Mouse (Mus musculus) cortical plate, adult 2 months (tissue): ENCODE measurements at regions not wholly inside any gene's neighbourhood (a gene's known extent, or its start where the extent isn't known, plus 50 kb on each side); places are given as distances from the start of the nearest gene placed in this dataset.

ENCODE experiments used
- CTCF ChIP-seq: fragments of 200-500 bp; IDR thresholded peaks from 2 replicates; pipeline ENCODE4 v1.5.1; 2011; ENCODE audit warnings: mild to moderate bottlenecking, control low read depth, low read length; ENCODE audit not compliant: insufficient read depth; ENCODE audit errors: extremely low read depth
- POLR2A ChIP-seq: fragments of 200-500 bp; IDR thresholded peaks from 2 replicates; pipeline ENCODE4 v1.6.1; 2011; ENCODE audit warnings: mild to moderate bottlenecking, low read length, control low read depth; ENCODE audit not compliant: insufficient read depth; ENCODE audit errors: extremely low read depth

DNA sequence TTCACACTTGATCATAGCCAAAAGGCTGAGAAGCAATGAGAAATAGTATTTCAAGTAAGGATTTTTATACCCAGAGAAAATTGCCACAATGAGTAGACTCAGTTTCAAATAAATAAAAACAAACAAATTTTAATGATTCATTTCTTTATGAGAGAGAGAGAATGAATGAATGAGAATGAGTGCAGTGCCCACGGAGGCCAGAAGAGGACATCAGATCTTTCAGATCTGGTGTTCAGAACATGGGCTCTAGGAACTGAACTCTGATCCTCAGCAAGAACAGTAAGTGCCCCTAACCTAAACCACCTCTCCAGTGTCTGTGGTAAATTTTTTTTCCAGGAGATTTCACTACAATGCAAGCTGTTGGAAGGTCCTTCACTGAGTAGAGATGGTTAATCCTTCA lies 185.5 kb upstream of the Runx1 start:
- TF ChIP-seq POLR2A (no peak), CTCF (no peak)
